Mouse (Mus musculus) layer of hippocampus, postnatal 10 days (tissue): ENCODE results near the gene Olfr1133. TPM values are rescaled to one million over a fixed set of nuclear protein-coding genes. Genes with fewer than 3 reads are reported as not detected.
"Not testable (repeated sequence)": the region's sequence is repeated elsewhere in the genome, so short reads cannot be mapped to it uniquely, and the experiment has no call there.

Experiments
- DNase-seq, 2 experiments: peaks; one replicate each; pipeline ENCODE4 v3.0.0; 2021; ENCODE audit warnings: low spot score in 2 of 2
- long read RNA-seq: library from polyadenylated mRNA; stranded (forward); transcript quantifications from one replicate; pipeline ENCODE4 v2.0.0, GENCODE M21; 2023
- total RNA-seq, 2 experiments: library from RNA; stranded (reverse); gene quantifications; 2 replicates each; pipeline ENCODE4 v1.2.3; 2021

The Olfr1133 gene
- not detected for total RNA-seq
- long read RNA-seq: 0 reads

- no peak for DNase-seq
These were observed at the start of gene Olfr1133 for GRCm38 (mm10) chr2:87647274-87647673. Gene Olfr1133 (minus strand): TSS chr2:87647374.

- no peak for DNase-seq
These were observed 46.7 kb upstream of the Olfr1133 start, which contains the start of gene Olfr1136 for GRCm38 (mm10) chr2:87693847-87694246. Gene Olfr1136 (minus strand): TSS chr2:87693947.

- DNase-seq: no peak
These were observed 26.4 kb upstream of the Olfr1133 start, which contains the start of gene Olfr1135 for GRCm38 (mm10) chr2:87673564-87673963. Gene Olfr1135 (minus strand): TSS chr2:87673664.

- DNase-seq: no peak
These were observed 11.2 kb upstream of the Olfr1133 start, which contains the start of gene Olfr1134 for GRCm38 (mm10) chr2:87658360-87658759. Gene Olfr1134 (minus strand): TSS chr2:87658460.

- no peak for DNase-seq
These were observed 4.7 kb downstream of the Olfr1133 start for GRCm38 (mm10) chr2:87642441-87642840.

GRCm38 (mm10) chr2:87637435-87637834, 9.7 kb downstream of the Olfr1133 start, which contains the start of gene Olfr1132:
Gene Olfr1132 (minus strand): TSS chr2:87637535.
- DNase-seq: no peak

GRCm38 (mm10) chr2:87626804-87627203, 20.4 kb downstream of the Olfr1133 start, which contains the start of gene Olfr1131:
Gene Olfr1131 (plus strand): TSS chr2:87627104.
- DNase-seq: no peak

GRCm38 (mm10) chr2:87605912-87606311, 41.3 kb downstream of the Olfr1133 start, which contains the start of gene Olfr1130:
Gene Olfr1130 (plus strand): TSS chr2:87606212.
- not testable (repeated sequence) for DNase-seq

Other genes starting within 250 kb of the Olfr1133 start
- not detected for gene Olfr1123, start 230.7 kb downstream of the Olfr1133 start, total RNA-seq
- not detected for gene Olfr1124, start 217.1 kb downstream of the Olfr1133 start, total RNA-seq
- gene Olfr1126, start 193.4 kb downstream of the Olfr1133 start, total RNA-seq: not detected
- gene Pramel7, start 150.3 kb downstream of the Olfr1133 start, total RNA-seq: not detected
- gene Pramel6, start 140.8 kb downstream of the Olfr1133 start, total RNA-seq: not detected
- gene Olfr153, start 115.6 kb downstream of the Olfr1133 start, total RNA-seq: not detected
- gene Olfr1128, start 101.8 kb downstream of the Olfr1133 start, total RNA-seq: not detected
- not detected for gene Olfr1129, start 73.5 kb downstream of the Olfr1133 start, total RNA-seq
- gene Olfr1130, start 41.2 kb downstream of the Olfr1133 start, total RNA-seq: not detected
- gene Olfr1131, start 20.3 kb downstream of the Olfr1133 start, total RNA-seq: not detected
- gene Olfr1132, start 9.8 kb downstream of the Olfr1133 start, total RNA-seq: not detected
- not detected for gene Olfr1134, start 11.1 kb upstream of the Olfr1133 start, total RNA-seq
- not detected for gene Olfr1135, start 26.3 kb upstream of the Olfr1133 start, total RNA-seq
- gene Olfr1136, start 46.6 kb upstream of the Olfr1133 start, total RNA-seq: not detected
- gene Olfr1137, start 65.8 kb upstream of the Olfr1133 start, total RNA-seq: not detected
- gene Olfr1138, start 92.6 kb upstream of the Olfr1133 start, total RNA-seq: not detected
- gene Olfr1140, start 96.4 kb upstream of the Olfr1133 start, total RNA-seq: not detected
- gene Olfr1141, start 106.6 kb upstream of the Olfr1133 start, total RNA-seq: not detected
- not detected for gene Olfr152, start 132.1 kb upstream of the Olfr1133 start, total RNA-seq
- not detected for gene Olfr1143, start 153.2 kb upstream of the Olfr1133 start, total RNA-seq
- not detected for gene Olfr1145, start 162.4 kb upstream of the Olfr1133 start, total RNA-seq
- not detected for gene Olfr1148, start 183.2 kb upstream of the Olfr1133 start, total RNA-seq
- gene Olfr1150-ps1, start 196.6 kb upstream of the Olfr1133 start, total RNA-seq: not detected
- not detected for gene Olfr1151, start 208.5 kb upstream of the Olfr1133 start, total RNA-seq
- under 1 TPM in 1 of 2 experiments, not detected in 1; 0.04 TPM for gene Olfr1152, start 219.1 kb upstream of the Olfr1133 start, total RNA-seq
- gene Olfr1153, start 247.6 kb upstream of the Olfr1133 start, total RNA-seq: not detected